Mouse (Mus musculus) forebrain, embryonic 15.5 days (tissue): ENCODE data around the gene Bcl3. TPM values are rescaled to one million over a fixed set of nuclear protein-coding genes. Genes with fewer than 3 reads are reported as not detected.

ENCODE experiments used
- ATAC-seq: fragments of 200-750 bp; cut with Nextera tagmentation; replicated peaks from 2 replicates; pipeline ENCODE4 v1.8.0; 2017; ENCODE audit warnings: mild to moderate bottlenecking, moderate TSS enrichment, moderate library complexity
- H3K27ac ChIP-seq: fragments of 300-500 bp; sonication (generic); replicated peaks from 2 replicates; pipeline ENCODE4 v1.5.1; 2015; ENCODE audit warnings: mild to moderate bottlenecking, inconsistent platforms
- H3K27me3 ChIP-seq: fragments of 300-500 bp; sonication (generic); 2 replicates; pipeline ENCODE4 v1.6.1; 2015; ENCODE audit warnings: inconsistent platforms
- H3K36me3 ChIP-seq: fragments of 300-500 bp; sonication (generic); 2 replicates; pipeline ENCODE4 v1.6.1; 2015; ENCODE audit warnings: mild to moderate bottlenecking, inconsistent platforms
- H3K4me1 ChIP-seq: fragments of 300-500 bp; sonication (generic); 2 replicates; pipeline ENCODE4 v1.6.1; 2015; ENCODE audit warnings: inconsistent platforms
- H3K4me2 ChIP-seq: fragments of 300-500 bp; sonication (generic); replicated peaks from 2 replicates; pipeline ENCODE4 v1.6.1; 2015; ENCODE audit warnings: mild to moderate bottlenecking, inconsistent platforms
- H3K4me3 ChIP-seq: fragments of 300-500 bp; sonication (generic); 2 replicates; pipeline ENCODE4 v1.5.1; 2015; ENCODE audit warnings: mild to moderate bottlenecking, inconsistent platforms
- H3K9ac ChIP-seq: fragments of 300-500 bp; sonication (generic); replicated peaks from 2 replicates; pipeline ENCODE4 v1.6.1; 2015; ENCODE audit warnings: mild to moderate bottlenecking, inconsistent platforms
- H3K9me3 ChIP-seq: fragments of 300-500 bp; sonication (generic); 2 replicates; pipeline ENCODE4 v1.6.1; 2016; ENCODE audit warnings: inconsistent platforms
- WGBS: fragments of 180-500 bp; shearing (Covaris S2); methylation state at CpG from one replicate; pipeline ENCODE4 v1.1.7; 2015; ENCODE audit warnings: mixed read lengths; 5-methylcytosine and 5-hydroxymethylcytosine counted together
- polyA plus RNA-seq: library from polyadenylated mRNA; unstranded; fragments of >200 nt; fragmentation: Nextera tagmentation; extraction: Ambion mirVana; gene quantifications from 2 replicates; pipeline ENCODE4 v1.2.1, GENCODE M21; 2015

Gene Bcl3
- polyA plus RNA-seq, 1 experiment from 2014 or later, result 1.3 TPM

GRCm38 (mm10) chr7:19815296-19816223 lies 7.0 kb downstream of the Bcl3 start:
- peak; percentile 29; the same call in 1 of the 2 replicates for ATAC-seq
- peaks cover 34% of the 10 kb centered on the region for H3K27me3 ChIP-seq
- WGBS, result 16% methylated on average over 17 of the region's 17 CpGs

GRCm38 (mm10) chr7:19813579-19814122 lies 8.9 kb downstream of the Bcl3 start:
- peaks cover 23% of the 10 kb centered on the region for H3K4me1 ChIP-seq

More at GRCm38 (mm10) chr7:19815296-19816223, 7.0 kb downstream of the Bcl3 start:
- peak overlapping the region; percentile 45 for H3K4me3 ChIP-seq
- H3K27ac ChIP-seq, result 0 out of 2 replicates have a peak overlapping the region, but pooled peaks have one; percentile 1
- peak overlapping the region; percentile 70 for H3K4me2 ChIP-seq
- H3K9me3 ChIP-seq, result 0 out of 2 replicates have a peak, but pooled peaks cover 3% of the 10 kb centered on the region
- peak overlapping the region; percentile 57 for H3K9ac ChIP-seq
- H3K4me1 ChIP-seq, result peaks cover 23% of the 10 kb centered on the region
- no peaks in the 10 kb centered on the region for H3K36me3 ChIP-seq

GRCm38 (mm10) chr7:19813161-19813560 lies 9.4 kb downstream of the Bcl3 start:
- H3K4me2 ChIP-seq, result no peak overlapping the region
- 89% methylated on average over 4 of the region's 4 CpGs for WGBS
- peaks cover 23% of the 10 kb centered on the region for H3K4me1 ChIP-seq
- H3K4me3 ChIP-seq, result no peak overlapping the region
- no peak for ATAC-seq
- no peak overlapping the region for H3K9ac ChIP-seq
- no peak overlapping the region for H3K27ac ChIP-seq
- H3K27me3 ChIP-seq, result peaks cover 54% of the 10 kb centered on the region
- no peaks in the 10 kb centered on the region for H3K9me3 ChIP-seq
- no peaks in the 10 kb centered on the region for H3K36me3 ChIP-seq

More at GRCm38 (mm10) chr7:19813579-19814122, 8.9 kb downstream of the Bcl3 start:
- H3K36me3 ChIP-seq, result no peaks in the 10 kb centered on the region
- no peak overlapping the region for H3K4me3 ChIP-seq
- 86% methylated on average over 6 of the region's 6 CpGs for WGBS
- H3K4me2 ChIP-seq, result no peak overlapping the region
- H3K9ac ChIP-seq, result no peak overlapping the region
- H3K27me3 ChIP-seq, result peaks cover 51% of the 10 kb centered on the region
- no peak for ATAC-seq
- H3K27ac ChIP-seq, result no peak overlapping the region
- H3K9me3 ChIP-seq, result no peaks in the 10 kb centered on the region

- Histone ChIP-seq H3K27me3 (peaks cover 42% of the 10 kb centered on the region), H3K4me3 (peak overlapping the region; percentile 22), H3K4me2 (peak overlapping the region; percentile 39), H3K4me1 (peaks cover 8% of the 10 kb centered on the region), H3K36me3 (no peaks in the 10 kb centered on the region), H3K27ac (no peak overlapping the region), H3K9ac (no peak overlapping the region), H3K9me3 (no peaks in the 10 kb centered on the region)
- 2% methylated on average over 20 of the region's 22 CpGs for WGBS
- 0 out of 2 replicates have a peak, but pooled peaks have one; percentile 17 for ATAC-seq
Observed at GRCm38 (mm10) chr7:19811114-19811513, 11.5 kb downstream of the Bcl3 start.

- Histone ChIP-seq H3K9me3 (no peaks in the 10 kb centered on the region), H3K4me1 (peaks cover 8% of the 10 kb centered on the region), H3K9ac (no peak overlapping the region; the same call in 1 of the 2 replicates), H3K4me2 (peak overlapping the region; percentile 31), H3K27ac (no peak overlapping the region), H3K27me3 (peaks cover 40% of the 10 kb centered on the region), H3K4me3 (peak overlapping the region; percentile 21), H3K36me3 (no peaks in the 10 kb centered on the region)
- 2% methylated on average over 27 of the region's 27 CpGs for WGBS
- ATAC-seq, result 0 out of 2 replicates have a peak, but pooled peaks have one; percentile 27
Observed at GRCm38 (mm10) chr7:19809369-19809768, 13.2 kb downstream of the Bcl3 start.

- no peak for ATAC-seq
- WGBS, result 83% methylated on average over 8 of the region's 8 CpGs
Observed at GRCm38 (mm10) chr7:19806356-19806969, 16.1 kb downstream of the Bcl3 start.

GRCm38 (mm10) chr7:19802995-19803394 lies 19.6 kb downstream of the Bcl3 start:
- H3K9me3 ChIP-seq, result no peaks in the 10 kb centered on the region
- ATAC-seq, result 0 out of 2 replicates have a peak, but pooled peaks have one; percentile 35
- H3K4me1 ChIP-seq, result no peaks in the 10 kb centered on the region
- H3K9ac ChIP-seq, result no peak overlapping the region
- H3K36me3 ChIP-seq, result no peaks in the 10 kb centered on the region
- WGBS, result 19% methylated on average over 7 of the region's 7 CpGs
- H3K27me3 ChIP-seq, result 0 out of 2 replicates have a peak, but pooled peaks cover 5% of the 10 kb centered on the region
- H3K27ac ChIP-seq, result no peak overlapping the region
- no peak overlapping the region for H3K4me3 ChIP-seq
- H3K4me2 ChIP-seq, result no peak overlapping the region

More at GRCm38 (mm10) chr7:19806356-19806969, 16.1 kb downstream of the Bcl3 start:
- Histone ChIP-seq H3K36me3 (no peaks in the 10 kb centered on the region), H3K4me2 (no peak overlapping the region), H3K27ac (no peak overlapping the region), H3K4me1 (peaks cover 8% of the 10 kb centered on the region), H3K4me3 (no peak overlapping the region), H3K9me3 (no peaks in the 10 kb centered on the region), H3K9ac (no peak overlapping the region), H3K27me3 (peaks cover 37% of the 10 kb centered on the region)

GRCm38 (mm10) chr7:19800764-19801163 lies 21.8 kb downstream of the Bcl3 start:
- Histone ChIP-seq H3K9ac (no peak overlapping the region), H3K27me3 (peaks cover 18% of the 10 kb centered on the region), H3K4me3 (no peak overlapping the region), H3K4me1 (no peaks in the 10 kb centered on the region), H3K36me3 (no peaks in the 10 kb centered on the region), H3K9me3 (no peaks in the 10 kb centered on the region), H3K27ac (no peak overlapping the region), H3K4me2 (no peak overlapping the region)
- no peak for ATAC-seq
- WGBS, result 24% methylated on average over 2 of the region's 2 CpGs

- Histone ChIP-seq H3K4me1 (no peaks in the 10 kb centered on the region), H3K27me3 (peaks cover 22% of the 10 kb centered on the region), H3K4me2 (no peak within 1 kb of the TSS), H3K36me3 (no peaks in the 10 kb centered on the region), H3K9me3 (no peaks in the 10 kb centered on the region), H3K9ac (no peak within 1 kb of the TSS), H3K27ac (no peak within 1 kb of the TSS), H3K4me3 (no peak within 1 kb of the TSS)
- peak; percentile 26; the same call in 1 of the 2 replicates for ATAC-seq
- 3% methylated on average over 31 of the region's 32 CpGs for WGBS
Observed at GRCm38 (mm10) chr7:19796697-19797588, 25.6 kb downstream of the Bcl3 start, which contains the start of gene Cblc. Gene Cblc (minus strand): TSS chr7:19796809.

- no peak overlapping the region for H3K9ac ChIP-seq
- no peak overlapping the region for H3K4me2 ChIP-seq
- H3K27me3 ChIP-seq, result peaks cover 22% of the 10 kb centered on the region
- H3K36me3 ChIP-seq, result no peaks in the 10 kb centered on the region
- WGBS, result 8% methylated on average over 18 of the region's 18 CpGs
- no peak for ATAC-seq
- H3K9me3 ChIP-seq, result no peaks in the 10 kb centered on the region
- H3K4me1 ChIP-seq, result no peaks in the 10 kb centered on the region
- no peak overlapping the region for H3K27ac ChIP-seq
- H3K4me3 ChIP-seq, result no peak overlapping the region
Observed at GRCm38 (mm10) chr7:19796254-19796653, 26.3 kb downstream of the Bcl3 start.

- H3K9ac ChIP-seq, result no peak overlapping the region
- H3K4me1 ChIP-seq, result no peaks in the 10 kb centered on the region; the same call in 1 of the 2 replicates
- no peak overlapping the region for H3K4me2 ChIP-seq
- peaks cover 22% of the 10 kb centered on the region for H3K27me3 ChIP-seq
- H3K36me3 ChIP-seq, result no peaks in the 10 kb centered on the region
- no peak overlapping the region for H3K27ac ChIP-seq
- no peaks in the 10 kb centered on the region for H3K9me3 ChIP-seq
- no peak for ATAC-seq
- WGBS, result 56% methylated on average over 2 of the region's 2 CpGs
- H3K4me3 ChIP-seq, result no peak overlapping the region
Observed at GRCm38 (mm10) chr7:19795236-19795635, 27.3 kb downstream of the Bcl3 start.
